Mouse (Mus musculus): ENCODE measurements around the gene Hells. TPM values are rescaled to one million over a fixed set of nuclear protein-coding genes. Genes with fewer than 3 reads are reported as not detected.
A peak's percentile ranks its signal among the peaks of the same experiment; 100 is the strongest.

Hells gene
- 6.2 and 13.8 TPM in 2 replicates for polyA plus RNA-seq (2014; fragmentation: Nextera tagmentation; extraction: Ambion mirVana)

DNA sequence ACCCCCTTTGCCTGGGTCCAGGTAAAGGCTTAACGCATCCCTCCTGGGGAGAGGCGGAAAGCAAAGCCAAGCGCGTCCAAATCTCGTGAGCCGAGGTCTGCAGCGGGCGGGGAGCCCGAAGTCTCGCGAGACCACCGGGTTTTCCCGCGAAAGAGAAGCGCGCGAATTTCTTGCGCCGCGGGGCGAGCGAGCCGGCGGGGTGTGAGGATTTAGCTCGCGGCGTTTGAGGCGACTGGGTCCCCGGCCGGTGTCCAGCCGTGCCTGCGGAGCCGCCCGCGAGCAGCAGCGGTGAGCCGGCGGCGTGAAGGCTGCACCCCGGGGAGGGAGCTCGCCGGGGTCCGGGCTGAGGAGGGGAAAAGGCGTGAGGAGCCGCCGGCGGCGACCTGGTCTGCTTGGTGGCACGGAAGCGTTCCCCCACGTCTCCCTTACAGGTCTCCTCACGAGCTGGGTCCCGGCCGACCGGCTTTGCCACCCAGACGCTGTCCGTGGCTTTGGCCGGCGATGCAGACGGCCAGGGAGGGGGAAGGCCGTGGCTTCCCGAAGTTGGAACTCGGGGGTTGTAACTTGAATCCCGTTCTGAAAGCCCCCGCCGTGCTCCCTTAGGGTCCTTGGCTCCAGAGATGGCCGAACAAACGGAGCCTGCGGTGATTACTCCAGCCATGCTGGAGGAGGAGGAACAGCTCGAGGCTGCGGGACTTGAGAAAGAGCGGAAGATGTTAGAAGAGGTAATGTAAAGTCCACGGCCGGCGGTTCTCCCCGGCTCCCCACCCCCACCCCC is at the start of gene Hells:
Gene Hells (plus strand): TSS at position 128 of the 778 bp plus-strand sequence.
- H3K27ac ChIP-seq (replicated peaks; ENCODE audit: low read depth, low read length) = 0 out of 2 replicates have a peak within 1 kb of the TSS, but pooled peaks have one; percentile 20
- H3K4me3 ChIP-seq (replicated peaks; ENCODE audit: low read depth, low read length) = peak within 1 kb of the TSS; percentile 83
- 0 out of 2 replicates have a peak, but pooled peaks cover 6% of the 10 kb centered on the region for H3K4me1 ChIP-seq (ENCODE audit: control insufficient read depth, insufficient read depth, low read length)
- H3K4me2 ChIP-seq (ENCODE audit: low read length) = peak within 1 kb of the TSS; percentile 98
- DNase-seq (peak; percentile 96), ATAC-seq (ENCODE audit: low FRiP score, low TSS enrichment) (peak; percentile 91)
- H3K9ac ChIP-seq (replicated peaks; ENCODE audit: low read length) = peak within 1 kb of the TSS; percentile 78
- H3K36me3 ChIP-seq (ENCODE audit: control insufficient read depth, insufficient read depth, low read length) = no peaks in the 10 kb centered on the region
- H3K9me3 ChIP-seq (ENCODE audit: control insufficient read depth, low read length) = no peaks in the 10 kb centered on the region
- H3K27me3 ChIP-seq (ENCODE audit: control insufficient read depth, insufficient read depth, low read length) = no peaks in the 10 kb centered on the region
- WGBS = under 1% methylated on average over 76 of the region's 76 CpGs

DNA sequence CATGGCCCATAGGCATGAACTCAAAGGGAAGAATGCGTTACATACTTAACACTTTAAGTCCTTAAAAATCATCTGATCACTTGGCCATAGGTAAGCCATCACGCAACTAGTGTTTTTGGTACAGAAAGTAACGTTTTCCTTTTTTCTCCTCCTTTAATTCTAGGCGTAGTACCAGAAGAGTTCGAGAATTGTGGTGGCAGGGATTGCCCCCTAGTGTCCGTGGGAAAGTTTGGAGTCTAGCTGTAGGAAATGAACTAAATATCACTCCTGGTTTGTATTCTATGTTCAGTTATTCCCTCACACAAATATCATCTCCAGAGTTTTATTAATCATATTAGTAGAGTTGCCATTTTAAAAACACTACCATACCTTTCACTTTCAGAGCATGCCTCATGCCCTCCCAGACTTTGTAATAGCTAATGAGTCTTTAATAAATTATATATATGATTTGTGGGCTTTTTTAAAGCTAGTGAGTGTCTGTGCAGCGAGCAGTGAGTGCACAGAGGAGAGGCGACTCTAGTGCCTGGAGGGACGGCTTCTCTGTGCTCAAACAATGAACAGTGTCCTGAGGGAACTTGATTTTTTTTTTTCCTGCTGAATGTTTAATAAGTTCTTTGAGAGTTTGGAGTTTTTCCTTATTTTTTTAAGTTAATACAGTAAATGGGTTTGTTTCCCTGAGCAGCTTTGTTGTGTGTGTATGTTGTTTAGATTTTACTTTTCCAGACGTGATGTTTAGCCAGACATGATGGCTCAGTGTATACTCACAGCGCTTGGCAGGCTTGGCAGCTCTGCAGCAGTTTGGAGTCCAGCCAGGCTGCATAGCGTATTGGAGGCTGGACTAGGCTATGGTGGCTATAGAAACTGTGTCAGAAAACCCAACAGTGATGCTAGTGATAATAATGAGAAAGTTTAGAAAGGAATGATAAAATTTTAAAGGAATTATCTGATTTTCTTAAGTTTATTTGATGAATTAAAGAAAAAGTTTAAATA is 29.3 kb upstream of the Hells start:
- 66% methylated on average over 12 of the region's 12 CpGs for WGBS
- DNase-seq (peak; percentile 80), ATAC-seq (ENCODE audit: low FRiP score, low TSS enrichment) (no peak)
- H3K4me1 ChIP-seq (ENCODE audit: control insufficient read depth, insufficient read depth, low read length) = no peaks in the 10 kb centered on the region
- H3K27ac ChIP-seq (replicated peaks; ENCODE audit: low read depth, low read length) = no peak overlapping the region
- no peak overlapping the region for H3K4me2 ChIP-seq (ENCODE audit: low read length)
- no peak overlapping the region for H3K4me3 ChIP-seq (replicated peaks; ENCODE audit: low read depth, low read length)
- H3K27me3 ChIP-seq (ENCODE audit: control insufficient read depth, insufficient read depth, low read length) = no peaks in the 10 kb centered on the region
- H3K9me3 ChIP-seq (ENCODE audit: control insufficient read depth, low read length) = no peaks in the 10 kb centered on the region
- peaks cover 3% of the 10 kb centered on the region; the same call in 1 of the 2 replicates for H3K36me3 ChIP-seq (ENCODE audit: control insufficient read depth, insufficient read depth, low read length)
- H3K9ac ChIP-seq (replicated peaks; ENCODE audit: low read length) = no peak overlapping the region

DNA sequence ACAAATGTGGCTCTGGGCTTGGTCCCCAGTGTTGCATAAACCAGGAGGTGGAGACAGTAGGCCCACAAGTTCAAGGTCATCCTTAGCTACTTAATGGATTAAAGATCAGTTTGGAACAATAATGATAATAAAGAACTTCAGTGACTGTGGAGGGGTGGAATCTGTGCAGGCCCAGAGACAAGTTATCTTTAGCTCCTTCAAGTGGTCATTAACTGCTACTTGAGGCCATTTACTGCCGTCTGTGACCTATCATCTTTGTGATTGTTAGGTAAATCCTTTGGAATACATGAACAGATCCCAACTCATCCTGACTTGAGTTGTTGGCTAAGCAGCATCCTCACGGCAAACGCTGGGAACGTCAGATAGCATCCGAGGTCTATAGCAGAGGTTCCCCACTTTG is 28.2 kb upstream of the Hells start:
- Histone ChIP-seq H3K27me3 (ENCODE audit: control insufficient read depth, insufficient read depth, low read length) (no peaks in the 10 kb centered on the region), H3K9me3 (ENCODE audit: control insufficient read depth, low read length) (no peaks in the 10 kb centered on the region), H3K4me2 (ENCODE audit: low read length) (no peak overlapping the region), H3K27ac (replicated peaks; ENCODE audit: low read depth, low read length) (no peak overlapping the region), H3K4me1 (ENCODE audit: control insufficient read depth, insufficient read depth, low read length) (no peaks in the 10 kb centered on the region), H3K9ac (replicated peaks; ENCODE audit: low read length) (no peak overlapping the region), H3K36me3 (ENCODE audit: control insufficient read depth, insufficient read depth, low read length) (peaks cover 3% of the 10 kb centered on the region; the same call in 1 of the 2 replicates), H3K4me3 (replicated peaks; ENCODE audit: low read depth, low read length) (no peak overlapping the region)
- DNase-seq (no peak), ATAC-seq (ENCODE audit: low FRiP score, low TSS enrichment) (no peak)
- 95% methylated on average over 5 of the region's 5 CpGs for WGBS

DNA sequence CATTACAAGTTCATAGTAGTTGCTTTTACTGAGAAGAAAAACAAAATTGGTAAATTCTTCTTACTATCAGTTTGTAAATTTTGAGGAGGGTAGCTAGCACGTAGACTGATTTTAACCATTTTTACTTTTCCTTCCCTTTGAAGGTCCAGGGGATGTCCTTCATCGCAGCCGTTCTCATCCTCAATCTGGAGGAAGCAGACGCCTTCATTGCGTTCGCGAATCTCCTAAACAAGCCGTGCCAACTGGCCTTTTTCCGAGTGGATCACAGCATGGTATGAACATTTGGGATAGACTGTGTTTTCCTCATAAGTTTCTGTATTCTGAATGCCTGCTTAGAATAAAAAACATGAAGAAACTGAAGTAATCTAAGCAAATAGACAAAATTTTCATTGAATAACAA is 16.9 kb upstream of the Hells start:
- Histone ChIP-seq H3K4me1 (ENCODE audit: control insufficient read depth, insufficient read depth, low read length) (no peaks in the 10 kb centered on the region), H3K4me3 (replicated peaks; ENCODE audit: low read depth, low read length) (no peak overlapping the region), H3K9me3 (ENCODE audit: control insufficient read depth, low read length) (no peaks in the 10 kb centered on the region), H3K27me3 (ENCODE audit: control insufficient read depth, insufficient read depth, low read length) (no peaks in the 10 kb centered on the region), H3K9ac (replicated peaks; ENCODE audit: low read length) (no peak overlapping the region), H3K36me3 (ENCODE audit: control insufficient read depth, insufficient read depth, low read length) (peaks cover 40% of the 10 kb centered on the region), H3K4me2 (ENCODE audit: low read length) (no peak overlapping the region), H3K27ac (replicated peaks; ENCODE audit: low read depth, low read length) (no peak overlapping the region)
- WGBS = 95% methylated on average over 9 of the region's 9 CpGs
- ATAC-seq (ENCODE audit: low FRiP score, low TSS enrichment) (no peak), DNase-seq (no peak)

DNA sequence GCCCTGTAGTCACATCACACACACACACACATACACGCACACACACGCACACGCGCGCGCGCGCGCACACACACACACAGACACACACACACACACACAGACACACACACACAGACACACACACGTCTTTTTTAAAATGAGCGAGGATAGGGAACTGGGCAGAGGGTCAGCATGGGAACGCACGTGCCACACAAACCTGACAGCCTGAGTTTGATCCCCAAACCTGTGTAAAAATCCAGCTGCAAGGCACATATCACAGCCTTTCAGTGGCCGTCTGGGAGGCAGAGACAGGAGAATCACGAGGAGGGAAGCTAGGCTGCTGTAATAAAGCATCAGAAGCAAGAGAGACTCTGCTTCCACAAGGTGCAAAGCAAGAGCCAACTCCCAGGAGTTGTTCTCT is 15.8 kb upstream of the Hells start:
- Histone ChIP-seq H3K4me1 (ENCODE audit: control insufficient read depth, insufficient read depth, low read length) (no peaks in the 10 kb centered on the region), H3K4me2 (ENCODE audit: low read length) (no peak overlapping the region), H3K27me3 (ENCODE audit: control insufficient read depth, insufficient read depth, low read length) (no peaks in the 10 kb centered on the region), H3K27ac (replicated peaks; ENCODE audit: low read depth, low read length) (no peak overlapping the region), H3K9ac (replicated peaks; ENCODE audit: low read length) (no peak overlapping the region), H3K36me3 (ENCODE audit: control insufficient read depth, insufficient read depth, low read length) (peaks cover 40% of the 10 kb centered on the region), H3K9me3 (ENCODE audit: control insufficient read depth, low read length) (no peaks in the 10 kb centered on the region), H3K4me3 (replicated peaks; ENCODE audit: low read depth, low read length) (no peak overlapping the region)
- WGBS = 90% methylated on average over 15 of the region's 15 CpGs
- DNase-seq = no peak
- ATAC-seq (ENCODE audit: low FRiP score, low TSS enrichment) = no peak

DNA sequence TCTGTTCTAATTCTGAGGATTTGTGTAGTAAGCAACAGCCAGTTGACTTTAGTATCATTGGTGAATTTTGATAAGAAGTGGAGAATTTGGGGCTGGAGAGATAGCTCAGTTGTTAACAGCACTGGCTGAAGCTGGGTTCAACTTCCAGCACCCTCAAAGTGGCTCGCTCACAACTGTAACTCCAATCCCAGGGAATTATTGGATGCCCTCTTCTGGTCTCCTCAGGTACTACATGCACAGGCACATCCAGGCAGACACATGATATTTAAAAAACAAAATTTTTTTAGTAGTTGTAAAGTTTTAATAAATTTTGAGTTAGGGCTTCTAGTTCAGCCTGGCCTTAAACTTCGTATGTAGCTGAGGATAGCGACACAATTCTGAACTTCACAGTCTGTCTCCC is 15.0 kb upstream of the Hells start:
- H3K27me3 ChIP-seq (ENCODE audit: control insufficient read depth, insufficient read depth, low read length) = no peaks in the 10 kb centered on the region
- H3K4me2 ChIP-seq (ENCODE audit: low read length) = no peak overlapping the region
- H3K4me1 ChIP-seq (ENCODE audit: control insufficient read depth, insufficient read depth, low read length) = no peaks in the 10 kb centered on the region
- DNase-seq (peak; percentile 73), ATAC-seq (ENCODE audit: low FRiP score, low TSS enrichment) (no peak)
- WGBS = 52% methylated on average over 3 of the region's 3 CpGs
- H3K9ac ChIP-seq (replicated peaks; ENCODE audit: low read length) = no peak overlapping the region
- no peaks in the 10 kb centered on the region for H3K9me3 ChIP-seq (ENCODE audit: control insufficient read depth, low read length)
- H3K36me3 ChIP-seq (ENCODE audit: control insufficient read depth, insufficient read depth, low read length) = peaks cover 36% of the 10 kb centered on the region
- no peak overlapping the region for H3K4me3 ChIP-seq (replicated peaks; ENCODE audit: low read depth, low read length)
- no peak overlapping the region for H3K27ac ChIP-seq (replicated peaks; ENCODE audit: low read depth, low read length)

DNA sequence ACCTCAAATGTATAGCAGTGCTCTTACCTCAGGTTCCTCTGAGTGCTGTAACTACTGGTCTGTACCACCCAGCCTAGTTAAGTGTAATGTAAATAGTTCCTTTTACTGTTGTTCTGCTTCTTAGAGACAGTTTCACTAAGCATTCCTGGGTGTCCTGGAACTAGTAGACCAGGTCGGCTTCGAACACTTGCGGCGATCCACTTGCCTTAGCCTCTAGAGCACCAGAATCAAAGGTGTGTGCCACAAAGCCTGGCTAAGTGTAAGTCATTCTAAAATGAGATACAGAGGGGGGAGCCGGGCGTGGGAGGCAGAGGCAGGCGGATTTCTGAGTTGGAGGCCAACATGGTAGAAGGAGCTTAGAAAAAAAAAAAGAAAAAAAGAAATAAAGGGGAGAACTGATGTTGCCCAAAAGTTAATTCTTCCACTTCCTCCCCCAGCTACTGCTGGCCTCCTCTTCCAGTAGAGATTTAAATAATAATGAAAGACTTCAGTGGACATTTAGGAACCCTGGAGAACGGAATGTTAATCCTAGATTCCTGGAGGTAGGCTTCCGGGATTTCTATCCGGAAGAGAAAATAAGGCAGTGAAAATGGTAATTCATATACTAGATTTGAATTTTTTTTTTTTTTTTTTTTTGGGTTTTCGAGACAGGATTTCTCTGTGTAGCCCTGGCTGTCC is 2.1 kb upstream of the Hells start:
- Histone ChIP-seq H3K27me3 (ENCODE audit: control insufficient read depth, insufficient read depth, low read length) (no peaks in the 10 kb centered on the region), H3K4me3 (replicated peaks; ENCODE audit: low read depth, low read length) (no peak overlapping the region), H3K36me3 (ENCODE audit: control insufficient read depth, insufficient read depth, low read length) (no peaks in the 10 kb centered on the region), H3K9me3 (ENCODE audit: control insufficient read depth, low read length) (no peaks in the 10 kb centered on the region), H3K4me1 (ENCODE audit: control insufficient read depth, insufficient read depth, low read length) (0 out of 2 replicates have a peak, but pooled peaks cover 6% of the 10 kb centered on the region), H3K4me2 (ENCODE audit: low read length) (no peak overlapping the region), H3K27ac (replicated peaks; ENCODE audit: low read depth, low read length) (no peak overlapping the region), H3K9ac (replicated peaks; ENCODE audit: low read length) (no peak overlapping the region)
- DNase-seq (no peak), ATAC-seq (ENCODE audit: low FRiP score, low TSS enrichment) (no peak)
- 86% methylated on average over 10 of the region's 11 CpGs for WGBS
